Mouse (Mus musculus) gastrocnemius, adult 18-20 months (tissue): ENCODE data around the gene Defb33. TPM values are rescaled to one million over a fixed set of nuclear protein-coding genes. Genes with fewer than 3 reads are reported as not detected.

ENCODE experiments used
- DNase-seq: peaks from one replicate; pipeline ENCODE4 v3.0.0; 2021; ENCODE audit warnings: low spot score
- long read RNA-seq, 2 experiments: library from polyadenylated mRNA; stranded (forward); transcript quantifications; one replicate each; pipeline ENCODE4 v2.0.0; 2021
- total RNA-seq, 2 experiments: library from RNA; stranded (reverse); gene quantifications; 2 replicates each; pipeline ENCODE4 v1.2.3; 2021

The Defb33 gene
- not detected for total RNA-seq
- long read RNA-seq, experiment 1, result 0 reads
- long read RNA-seq, experiment 2, result 0 reads

- DNase-seq, result no peak
Observed at GRCm38 (mm10) chr8:20892369-20892768, at the start of gene Defb33. Defb33 (plus strand) TSS chr8:20892669.

GRCm38 (mm10) chr8:20874608-20875007 lies 17.9 kb upstream of the Defb33 start:
- DNase-seq, result no peak

GRCm38 (mm10) chr8:20902527-20902926 lies 10.1 kb downstream of the Defb33 start, which contains the start of gene Gm15056:
Gm15056 (minus strand) TSS chr8:20902627.
- no peak for DNase-seq

GRCm38 (mm10) chr8:20907119-20907518 lies 14.7 kb downstream of the Defb33 start:
- no peak for DNase-seq

- no peak for DNase-seq
Observed at GRCm38 (mm10) chr8:20908256-20908655, 15.8 kb downstream of the Defb33 start.

GRCm38 (mm10) chr8:20912288-20912687 lies 19.8 kb downstream of the Defb33 start:
- DNase-seq, result no peak

GRCm38 (mm10) chr8:20921971-20922370 lies 29.5 kb downstream of the Defb33 start, which contains the start of gene Gm6040:
Gm6040 (minus strand) TSS chr8:20922071.
- no peak for DNase-seq

GRCm38 (mm10) chr8:20944610-20945009 lies 52.1 kb downstream of the Defb33 start, which contains the start of gene AY761185:
AY761185 (minus strand) TSS chr8:20944710.
- DNase-seq, result no peak

Other genes starting within 250 kb of the Defb33 start
- not detected for gene Gm15056, start 10.0 kb downstream of the Defb33 start, total RNA-seq
- not detected for gene Gm6040, start 29.4 kb downstream of the Defb33 start, total RNA-seq
- not detected for gene AY761185, start 52.0 kb downstream of the Defb33 start, total RNA-seq
- gene Defa21, start 132.9 kb downstream of the Defb33 start, total RNA-seq, result not detected
- gene Defa23, start 162.4 kb downstream of the Defb33 start, total RNA-seq, result not detected
- gene Defa35, start 172.4 kb downstream of the Defb33 start, total RNA-seq, result not detected
- gene Defa25, start 191.8 kb downstream of the Defb33 start, total RNA-seq, result not detected
- not detected for gene Gm14851, start 203.4 kb downstream of the Defb33 start, total RNA-seq
- not detected for gene Defa30, start 242.0 kb downstream of the Defb33 start, total RNA-seq